Mouse (Mus musculus): ENCODE measurements at regions not wholly inside any gene's neighbourhood (a gene's known extent, or its start where the extent isn't known, plus 50 kb on each side); places are given as distances from the start of the nearest gene placed in this dataset.

- no peak for TF ChIP-seq HCFC1 (IDR thresholded peaks at IDR 0.05; ENCODE audit: borderline replicate concordance, insufficient read depth, low read length)
- no peak for TF ChIP-seq ZNF384 (IDR thresholded peaks at IDR 0.05; ENCODE audit: low read depth, low read length)
- TF ChIP-seq ZC3H11A (IDR thresholded peaks at IDR 0.05; ENCODE audit: borderline replicate concordance, low read depth, low read length) = no peak
- TF ChIP-seq CHD2 (IDR thresholded peaks at IDR 0.05; ENCODE audit: low read depth, low read length) = no peak
- no peak for TF ChIP-seq MAFK (IDR thresholded peaks at IDR 0.05; ENCODE audit: insufficient read depth, low read depth, low read length)
Observed at GRCm38 (mm10) chr2:147984547-147985260, 62.1 kb downstream of the Foxa2 start.
